Mouse (Mus musculus) stomach, postnatal 0 days (tissue): ENCODE measurements around the gene Bola2. TPM values are rescaled to one million over a fixed set of nuclear protein-coding genes. Genes with fewer than 3 reads are reported as not detected.
A peak's percentile ranks its signal among the peaks of the same experiment; 100 is the strongest.

Experiments
- ATAC-seq: fragments of 200-750 bp; cut with Nextera tagmentation; 2 replicates; pipeline ENCODE4 v1.8.0; 2017; ENCODE audit not compliant: low FRiP score, low TSS enrichment
- DNase-seq: peaks from one replicate; pipeline ENCODE4 v3.0.0-alpha.2; 2016; ENCODE audit warnings: low spot score
- H3K27ac ChIP-seq: fragments of 300-500 bp; sonication (generic); replicated peaks from 2 replicates; pipeline ENCODE4 v1.5.1; 2014; ENCODE audit warnings: mild to moderate bottlenecking, control low read depth
- H3K27me3 ChIP-seq: fragments of 300-500 bp; sonication (generic); 2 replicates; pipeline ENCODE4 v1.6.1; 2014; ENCODE audit warnings: low read length; ENCODE audit not compliant: control insufficient read depth, insufficient read depth
- H3K36me3 ChIP-seq: fragments of 300-500 bp; sonication (generic); 2 replicates; pipeline ENCODE4 v1.6.1; 2014; ENCODE audit warnings: low read length, mixed read lengths; ENCODE audit not compliant: control insufficient read depth, insufficient read depth
- H3K4me1 ChIP-seq: fragments of 300-500 bp; sonication (generic); replicated peaks from 2 replicates; pipeline ENCODE4 v1.6.1; 2014; ENCODE audit warnings: antibody characterized with exemption; ENCODE audit not compliant: control insufficient read depth, insufficient read depth
- H3K4me2 ChIP-seq: fragments of 300-500 bp; sonication (generic); replicated peaks from 2 replicates; pipeline ENCODE4 v1.6.1; 2014; ENCODE audit warnings: low read depth, mild to moderate bottlenecking, control low read depth, moderate library complexity
- H3K4me3 ChIP-seq: fragments of 300-500 bp; sonication (generic); 2 replicates; pipeline ENCODE4 v1.5.1; 2014; ENCODE audit warnings: low read depth, low read length, control low read depth
- H3K9ac ChIP-seq: fragments of 300-500 bp; sonication (generic); 2 replicates; pipeline ENCODE4 v1.6.1; 2014; ENCODE audit warnings: mild to moderate bottlenecking, low read length, control low read depth, mixed read lengths
- H3K9me3 ChIP-seq: fragments of 300-500 bp; sonication (generic); 2 replicates; pipeline ENCODE4 v1.6.1; 2016; ENCODE audit warnings: low read length; ENCODE audit not compliant: control insufficient read depth
- CTCF ChIP-seq: IDR thresholded peaks from 2 replicates; pipeline ENCODE4 v1.5.1; 2016; ENCODE audit warnings: antibody characterized with exemption, low read depth, mild to moderate bottlenecking, moderate library complexity
- EP300 ChIP-seq: optimal IDR thresholded peaks from 2 replicates; pipeline ENCODE3; 2016; ENCODE audit warnings: antibody characterized with exemption
- WGBS: fragments of 180-500 bp; shearing (Covaris S2); extraction: QIAGEN DNeasy Blood & Tissue Kit; methylation state at CpG from one replicate; pipeline ENCODE4 v1.1.7; 2014; 5-methylcytosine and 5-hydroxymethylcytosine counted together
- polyA plus RNA-seq: library from polyadenylated mRNA; unstranded; fragments of >200 nt; fragmentation: Nextera tagmentation; extraction: Ambion mirVana; gene quantifications from 2 replicates; pipeline ENCODE4 v1.2.1, GENCODE M21; 2015

The Bola2 gene
- polyA plus RNA-seq, 1 experiment from 2014 or later, result 93.4 TPM

GRCm38 (mm10) chr7:126655695-126656094 is 39.5 kb upstream of the Bola2 start:
- Histone ChIP-seq H3K4me3 (no peak overlapping the region), H3K27me3 (no peaks in the 10 kb centered on the region), H3K9ac (no peak overlapping the region), H3K9me3 (no peaks in the 10 kb centered on the region), H3K4me2 (no peak overlapping the region), H3K4me1 (no peaks in the 10 kb centered on the region), H3K27ac (no peak overlapping the region), H3K36me3 (no peaks in the 10 kb centered on the region)
- ATAC-seq (no peak), DNase-seq (no peak)
- WGBS, result 83% methylated on average over 3 of the region's 3 CpGs
- TF ChIP-seq CTCF (no peak), EP300 (no peak)

DNA sequence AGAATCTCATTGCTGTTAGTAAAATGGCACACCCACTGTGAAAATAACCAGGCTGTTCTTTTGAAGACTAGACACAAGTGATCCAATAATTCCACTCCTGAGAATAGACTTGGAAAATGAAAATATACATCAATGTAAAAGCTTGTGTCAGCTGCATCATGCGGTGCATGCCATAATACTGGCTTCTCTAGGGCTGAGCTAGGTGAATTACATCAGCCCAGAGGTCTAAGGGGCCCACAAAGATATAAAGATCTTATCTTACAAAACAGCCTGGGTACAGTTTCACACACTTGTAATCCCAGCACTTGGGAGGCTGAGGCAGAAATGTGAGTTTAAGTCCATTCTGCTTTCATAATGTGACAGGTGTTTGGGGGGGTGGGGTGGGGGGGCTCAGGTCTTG is 37.7 kb upstream of the Bola2 start:
- WGBS, result 85% methylated on average over 1 of the region's 1 CpGs
- Histone ChIP-seq H3K27me3 (no peaks in the 10 kb centered on the region), H3K9me3 (no peaks in the 10 kb centered on the region), H3K36me3 (no peaks in the 10 kb centered on the region), H3K4me3 (no peak overlapping the region), H3K4me1 (no peaks in the 10 kb centered on the region), H3K9ac (no peak overlapping the region), H3K27ac (no peak overlapping the region), H3K4me2 (no peak overlapping the region)
- TF ChIP-seq EP300 (no peak), CTCF (no peak)
- no peak for ATAC-seq
- no peak for DNase-seq

- no peaks in the 10 kb centered on the region for H3K36me3 ChIP-seq
- TF ChIP-seq EP300 (no peak), CTCF (no peak)
- H3K27ac ChIP-seq, result no peak overlapping the region
- ATAC-seq (no peak), DNase-seq (no peak)
- H3K4me1 ChIP-seq, result no peaks in the 10 kb centered on the region
- H3K4me2 ChIP-seq, result no peak overlapping the region
- H3K27me3 ChIP-seq, result no peaks in the 10 kb centered on the region
- no peak overlapping the region for H3K9ac ChIP-seq
- no peak overlapping the region for H3K4me3 ChIP-seq
- WGBS, result 78% methylated on average over 3 of the region's 3 CpGs
- no peaks in the 10 kb centered on the region for H3K9me3 ChIP-seq
Measured at GRCm38 (mm10) chr7:126659771-126660170, 35.4 kb upstream of the Bola2 start.

DNA sequence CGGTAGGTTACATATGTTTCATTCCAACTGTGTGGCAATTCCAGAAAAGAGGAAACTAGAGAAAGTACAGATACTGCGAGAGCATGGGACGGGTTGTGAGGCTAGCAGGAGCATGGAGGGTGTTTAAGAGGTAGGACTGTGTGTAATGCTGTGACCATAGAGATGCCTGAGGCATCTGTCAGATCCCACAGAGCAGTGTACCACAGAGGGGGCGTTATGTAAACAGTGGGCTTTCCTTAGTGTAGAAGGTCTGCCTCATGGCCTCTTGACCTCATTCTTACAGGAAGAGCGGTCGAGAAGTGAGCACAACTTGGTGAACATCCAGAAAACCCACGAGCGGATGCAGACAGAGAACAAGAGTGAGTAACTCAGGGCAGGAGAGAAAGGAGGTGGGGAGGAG is 31.6 kb upstream of the Bola2 start:
- H3K9ac ChIP-seq, result no peak overlapping the region
- H3K4me3 ChIP-seq, result no peak overlapping the region
- no peaks in the 10 kb centered on the region for H3K36me3 ChIP-seq
- 46% methylated on average over 8 of the region's 8 CpGs for WGBS
- ATAC-seq (peak; percentile 10; the same call in 1 of the 2 replicates), DNase-seq (no peak)
- TF ChIP-seq CTCF, result no peak
- no peak for TF ChIP-seq EP300
- no peaks in the 10 kb centered on the region for H3K27me3 ChIP-seq
- no peaks in the 10 kb centered on the region for H3K4me1 ChIP-seq
- no peaks in the 10 kb centered on the region for H3K9me3 ChIP-seq
- H3K4me2 ChIP-seq, result no peak overlapping the region
- no peak overlapping the region for H3K27ac ChIP-seq

DNA sequence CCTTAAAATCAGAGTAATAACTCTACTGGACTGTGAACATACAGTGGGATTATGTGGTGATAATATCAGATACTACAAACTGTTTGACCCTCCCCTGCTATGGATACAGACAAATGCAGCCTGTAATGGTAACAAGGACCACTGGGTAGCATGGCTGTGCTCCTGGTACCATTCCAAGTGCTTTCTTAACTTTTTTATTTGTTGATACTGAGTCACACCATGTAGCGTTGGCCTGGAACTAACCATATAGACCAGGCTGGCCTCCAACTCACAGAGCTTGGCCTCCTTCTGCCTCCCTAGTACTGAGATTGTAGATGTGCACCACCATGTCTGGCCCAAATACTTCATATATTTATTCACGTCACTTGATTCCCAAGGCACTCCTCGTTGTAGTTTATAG is 29.9 kb upstream of the Bola2 start:
- H3K4me2 ChIP-seq, result no peak overlapping the region
- H3K27me3 ChIP-seq, result no peaks in the 10 kb centered on the region
- no peaks in the 10 kb centered on the region for H3K36me3 ChIP-seq
- H3K27ac ChIP-seq, result no peak overlapping the region
- DNase-seq (no peak), ATAC-seq (no peak)
- H3K4me1 ChIP-seq, result no peaks in the 10 kb centered on the region
- TF ChIP-seq EP300 (no peak), CTCF (no peak)
- no peak overlapping the region for H3K4me3 ChIP-seq
- H3K9ac ChIP-seq, result no peak overlapping the region
- no peaks in the 10 kb centered on the region for H3K9me3 ChIP-seq
- WGBS, result 82% methylated on average over 3 of the region's 3 CpGs

GRCm38 (mm10) chr7:126667495-126668090 is 27.6 kb upstream of the Bola2 start:
- Histone ChIP-seq H3K27ac (no peak overlapping the region), H3K9me3 (no peaks in the 10 kb centered on the region), H3K27me3 (no peaks in the 10 kb centered on the region), H3K4me2 (no peak overlapping the region), H3K9ac (no peak overlapping the region), H3K4me1 (no peaks in the 10 kb centered on the region), H3K36me3 (peaks cover 3% of the 10 kb centered on the region; the same call in 1 of the 2 replicates), H3K4me3 (no peak overlapping the region)
- no peak for DNase-seq
- ATAC-seq, result no peak
- 79% methylated on average over 9 of the region's 9 CpGs for WGBS
- no peak for TF ChIP-seq CTCF
- no peak for TF ChIP-seq EP300
